Mouse (Mus musculus) intestine, embryonic 14.5 days (tissue): ENCODE results near the gene 2510002D24Rik. TPM values are rescaled to one million over a fixed set of nuclear protein-coding genes. Genes with fewer than 3 reads are reported as not detected.

Experiments used
- ATAC-seq: fragments of 200-750 bp; cut with Nextera tagmentation; replicated peaks from 2 replicates; pipeline ENCODE4 v1.8.0; 2017; ENCODE audit warnings: low read depth, moderate number of reproducible peaks, moderate TSS enrichment, moderate library complexity; ENCODE audit not compliant: low FRiP score, low TSS enrichment
- DNase-seq: peaks from one replicate; pipeline ENCODE4 v3.0.0-alpha.2; 2018; ENCODE audit warnings: low spot score
- H3K27ac ChIP-seq: fragments of 300-500 bp; sonication (generic); 2 replicates; pipeline ENCODE4 v1.5.1; 2014; ENCODE audit warnings: low read depth, mild to moderate bottlenecking, control low read depth
- H3K27me3 ChIP-seq: fragments of 300-500 bp; sonication (generic); replicated peaks from 2 replicates; pipeline ENCODE4 v1.6.1; 2014; ENCODE audit warnings: low read length, control low read depth; ENCODE audit not compliant: control insufficient read depth, insufficient read depth
- H3K36me3 ChIP-seq: fragments of 300-500 bp; sonication (generic); 2 replicates; pipeline ENCODE4 v1.6.1; 2014; ENCODE audit warnings: low read length, control low read depth; ENCODE audit not compliant: control insufficient read depth, insufficient read depth
- H3K4me1 ChIP-seq: fragments of 300-500 bp; sonication (generic); replicated peaks from 2 replicates; pipeline ENCODE4 v1.6.1; 2014; ENCODE audit warnings: low read length, control low read depth, mixed read lengths; ENCODE audit not compliant: control insufficient read depth, insufficient read depth
- H3K4me2 ChIP-seq: fragments of 300-500 bp; sonication (generic); 2 replicates; pipeline ENCODE4 v1.6.1; 2014; ENCODE audit warnings: low read length
- H3K4me3 ChIP-seq: fragments of 300-500 bp; sonication (generic); 2 replicates; pipeline ENCODE4 v1.5.1; 2014; ENCODE audit warnings: low read depth, low read length, control low read depth, mixed read lengths
- H3K9ac ChIP-seq: fragments of 300-500 bp; sonication (generic); 2 replicates; pipeline ENCODE4 v1.6.1; 2014; ENCODE audit warnings: mild to moderate bottlenecking, low read length
- H3K9me3 ChIP-seq: fragments of 300-500 bp; sonication (generic); 2 replicates; pipeline ENCODE4 v1.6.1; 2016; ENCODE audit warnings: low read length, control low read depth; ENCODE audit not compliant: control insufficient read depth
- WGBS: fragments of 180-500 bp; shearing (Covaris S2); extraction: QIAGEN DNeasy Blood & Tissue Kit; methylation state at CpG from one replicate; pipeline ENCODE4 v1.1.7; 2014; 5-methylcytosine and 5-hydroxymethylcytosine counted together
- polyA plus RNA-seq: library from polyadenylated mRNA; unstranded; fragments of >200 nt; fragmentation: Nextera tagmentation; extraction: Ambion mirVana; gene quantifications from 2 replicates; pipeline ENCODE4 v1.2.1, GENCODE M21; 2014

The 2510002D24Rik gene
- polyA plus RNA-seq, 1 experiment from 2014 or later, result 41.1 TPM

DNA sequence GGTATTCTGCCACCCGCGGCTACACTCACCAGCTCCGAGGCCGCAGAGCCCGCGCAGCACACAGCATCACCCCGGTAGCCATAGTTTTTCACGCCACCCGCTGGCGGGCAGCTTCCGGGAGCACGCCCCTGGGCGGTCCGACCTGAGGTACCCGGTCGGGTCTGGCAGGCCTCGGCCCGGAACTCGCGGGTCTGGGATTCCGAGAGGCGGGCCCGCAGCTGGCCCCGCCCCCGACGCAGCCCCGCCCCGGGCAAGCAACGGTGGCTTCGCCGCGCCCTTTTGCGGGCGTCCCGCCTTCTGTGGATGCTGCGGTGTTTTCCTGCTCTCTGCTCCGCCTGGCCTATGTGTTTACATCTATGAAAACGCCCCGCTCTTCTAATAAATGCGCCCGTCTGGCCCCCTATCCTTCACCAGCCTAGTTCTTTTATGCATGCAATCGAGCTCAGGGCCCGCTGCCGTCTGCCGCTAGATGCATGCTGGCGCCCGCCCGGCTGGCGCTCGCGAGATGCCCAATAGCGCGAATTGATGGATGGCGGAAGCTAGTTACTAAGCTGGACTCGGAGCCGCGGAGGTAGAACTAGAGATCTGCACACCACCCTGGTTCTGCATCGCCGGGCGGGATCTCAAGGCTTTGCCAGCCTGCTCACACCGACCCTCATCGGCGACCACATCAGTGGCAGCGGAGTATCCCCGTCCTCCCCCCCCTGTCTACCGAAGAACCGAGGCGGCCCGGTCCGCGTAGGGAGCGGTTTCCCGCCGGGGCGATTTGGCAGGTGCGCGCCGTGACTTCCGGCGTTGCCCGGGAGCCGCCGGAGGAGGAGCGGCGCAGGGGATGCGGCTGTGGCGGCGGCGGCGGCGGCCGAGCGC is 40.3 kb downstream of the 2510002D24Rik start, which contains the start of the genes Mrpl40 and Hira:
Gene Mrpl40 (minus strand): TSS at position 421 of the 867 bp plus-strand sequence.
Gene Hira (plus strand): TSS at position 596 of the 867 bp plus-strand sequence.
- DNase-seq (peak; percentile 94), ATAC-seq (peak; percentile 96)
- peaks cover 38% of the 10 kb centered on the region for H3K36me3 ChIP-seq
- H3K27me3 ChIP-seq, result no peaks in the 10 kb centered on the region
- no peaks in the 10 kb centered on the region; the same call in 1 of the 2 replicates for H3K4me1 ChIP-seq
- H3K4me2 ChIP-seq, result peak within 1 kb of the TSS; percentile 78
- peak within 1 kb of the TSS; percentile 91 for H3K27ac ChIP-seq
- no peaks in the 10 kb centered on the region for H3K9me3 ChIP-seq
- H3K9ac ChIP-seq, result peak within 1 kb of the TSS; percentile 80
- peak within 1 kb of the TSS; percentile 86 for H3K4me3 ChIP-seq
- under 1% methylated on average over 93 of the region's 93 CpGs for WGBS

DNA sequence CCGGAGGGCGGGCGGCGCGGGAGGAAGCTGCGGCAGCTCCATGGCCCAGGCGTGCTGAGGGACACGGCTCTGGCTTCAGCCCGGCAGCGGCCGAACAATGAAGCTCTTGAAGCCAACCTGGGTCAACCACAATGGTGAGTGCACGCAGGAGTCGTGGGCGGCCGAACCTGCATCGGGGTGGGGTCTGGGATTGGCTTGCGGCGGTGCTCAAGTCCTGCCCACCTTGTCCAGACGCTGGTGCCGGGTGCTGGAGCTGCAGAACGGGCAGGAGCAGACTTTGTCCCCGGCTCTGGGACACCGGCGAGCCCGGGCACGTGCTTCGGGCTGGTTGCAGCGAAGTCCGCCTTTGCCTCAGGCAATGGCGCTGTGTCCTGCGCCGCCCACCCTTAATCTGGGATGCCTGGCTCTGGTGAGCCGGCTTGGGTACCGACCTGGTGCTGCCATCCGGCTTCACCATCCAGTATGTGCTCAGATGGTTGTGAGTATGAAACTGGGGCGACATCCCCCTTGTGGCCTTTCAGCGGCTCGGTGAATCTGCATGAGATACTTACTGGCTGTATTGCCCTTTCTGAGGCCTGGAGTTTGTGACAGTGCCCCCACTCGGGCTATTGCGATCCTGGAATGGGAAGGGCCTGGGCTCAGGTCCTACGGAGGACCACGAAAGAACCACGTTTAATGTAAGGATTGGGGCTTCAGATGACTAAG is 41.2 kb downstream of the 2510002D24Rik start:
- Histone ChIP-seq H3K27ac (peak overlapping the region; percentile 91), H3K4me3 (peak overlapping the region; percentile 86), H3K9ac (peak overlapping the region; percentile 80), H3K27me3 (no peaks in the 10 kb centered on the region), H3K9me3 (no peaks in the 10 kb centered on the region), H3K4me2 (peak overlapping the region; percentile 78), H3K4me1 (no peaks in the 10 kb centered on the region; the same call in 1 of the 2 replicates), H3K36me3 (peaks cover 30% of the 10 kb centered on the region)
- DNase-seq (peak; percentile 87), ATAC-seq (peak; percentile 37)
- under 1% methylated on average over 42 of the region's 43 CpGs for WGBS

DNA sequence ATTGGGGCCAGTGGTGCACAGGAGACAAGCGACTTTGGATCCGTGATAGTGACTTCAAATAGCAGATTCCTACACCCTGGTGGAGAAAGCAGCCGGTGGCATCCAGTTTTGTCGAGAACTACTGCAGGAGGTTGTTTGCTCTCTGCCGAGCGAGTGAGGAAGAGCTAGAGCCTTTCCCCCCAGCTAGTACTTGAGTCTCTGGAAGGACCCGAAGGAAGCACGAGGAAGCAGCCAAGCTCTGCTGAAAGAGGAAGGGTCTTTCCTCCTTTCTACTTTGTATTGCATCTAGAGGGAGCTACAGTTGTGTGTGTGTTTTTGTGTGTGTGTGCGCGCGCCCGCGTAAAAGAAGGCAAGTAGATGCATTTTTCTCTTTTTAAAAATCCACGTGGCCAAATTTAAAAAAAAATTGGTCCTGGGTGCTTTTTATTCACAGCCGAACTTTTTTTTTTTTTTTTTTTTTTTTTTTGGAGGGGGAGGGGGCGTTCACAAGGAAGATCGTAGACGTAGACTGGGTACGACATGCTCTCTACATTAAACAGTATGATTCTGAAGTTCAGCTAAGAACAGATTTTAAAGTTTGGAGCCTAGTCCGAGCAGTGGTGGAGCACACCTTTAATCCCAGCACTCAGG is 41.8 kb downstream of the 2510002D24Rik start:
- ATAC-seq, result no peak
- Histone ChIP-seq H3K36me3 (peaks cover 23% of the 10 kb centered on the region), H3K9ac (peak overlapping the region; percentile 80), H3K27ac (peak overlapping the region; percentile 91), H3K9me3 (no peaks in the 10 kb centered on the region), H3K27me3 (no peaks in the 10 kb centered on the region), H3K4me1 (no peaks in the 10 kb centered on the region; the same call in 1 of the 2 replicates), H3K4me3 (peak overlapping the region; percentile 86), H3K4me2 (peak overlapping the region; percentile 78)
- DNase-seq, result no peak
- 26% methylated on average over 20 of the region's 20 CpGs for WGBS

- Histone ChIP-seq H3K4me1 (no peaks in the 10 kb centered on the region), H3K27ac (no peak overlapping the region), H3K4me2 (no peak overlapping the region), H3K36me3 (peaks cover 4% of the 10 kb centered on the region), H3K4me3 (no peak overlapping the region), H3K27me3 (no peaks in the 10 kb centered on the region), H3K9me3 (no peaks in the 10 kb centered on the region), H3K9ac (no peak overlapping the region)
- ATAC-seq (no peak), DNase-seq (no peak)
These were observed 47.7 kb downstream of the 2510002D24Rik start for GRCm38 (mm10) chr16:18884044-18884443.

Other genes starting within 250 kb of the 2510002D24Rik start
- gene Tbx1, start 245.9 kb upstream of the 2510002D24Rik start, polyA plus RNA-seq, result 0.14 and 0.22 TPM in 2 replicates
- gene Gp1bb, start 214.2 kb upstream of the 2510002D24Rik start, polyA plus RNA-seq, result 1.9 and 2.0 TPM in 2 replicates
- 2.0 and 2.2 TPM in 2 replicates for gene Gm49601, start 210.2 kb upstream of the 2510002D24Rik start, polyA plus RNA-seq
- gene Sept5, start 206.6 kb upstream of the 2510002D24Rik start, polyA plus RNA-seq, result 29.3 and 29.9 TPM in 2 replicates
- gene Cldn5, start 59.7 kb upstream of the 2510002D24Rik start, polyA plus RNA-seq, result 21.9 and 24.8 TPM in 2 replicates
- 62.3 and 74.9 TPM in 2 replicates for gene Ufd1, start 24.8 kb upstream of the 2510002D24Rik start, polyA plus RNA-seq
- gene Cdc45, start 24.6 kb upstream of the 2510002D24Rik start, polyA plus RNA-seq, result 48.0 and 51.2 TPM in 2 replicates
- gene Gm28539, start within 50 bp of the 2510002D24Rik start, polyA plus RNA-seq, result not detected in 2 replicates
- 92.6 and 92.9 TPM in 2 replicates for gene Mrpl40, start 40.3 kb downstream of the 2510002D24Rik start, polyA plus RNA-seq
- gene Hira, start 40.5 kb downstream of the 2510002D24Rik start, polyA plus RNA-seq, result 12.8 and 15.8 TPM in 2 replicates